In the genomic region with DNA sequence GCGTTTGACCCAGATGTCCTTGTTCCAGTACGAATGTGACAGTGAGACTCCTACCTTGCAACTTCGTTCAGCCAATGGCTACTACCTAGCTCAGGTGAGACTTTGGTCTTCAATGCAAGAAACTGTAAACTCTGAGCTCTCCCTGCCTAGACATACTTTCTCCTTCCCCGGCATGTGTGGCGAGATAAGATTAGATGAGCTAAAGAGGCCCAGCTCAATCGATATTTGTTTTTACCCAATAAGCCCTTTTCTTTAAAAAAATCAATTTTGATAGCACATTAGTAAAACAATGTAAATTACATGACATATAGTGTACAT, we compare ENCODE assay signal across 33 mouse cellular contexts. TPM values are rescaled to one million over a fixed set of nuclear protein-coding genes. Genes with fewer than 3 reads are reported as not detected.
DNase-seq lines count a peak whose midpoint lies in the region; ATAC-seq and TF ChIP-seq lines count a peak whose summit lies in the region.
"Had no signal": no experiment of that assay in that cellular context is flagged by ENCODE, and none has a peak within 500 bp of the region (broad histone marks: within the 10 kb centered on the region; RNA-seq: fewer than 3 reads in every experiment).

No protein-coding gene starts in this region.

- H3K4me3 ChIP-seq in liver, postnatal 0 days (ENCODE audit: low read depth, low read length), result no peak overlapping the region
- H3K4me3 ChIP-seq in intestine, embryonic 16.5 days (ENCODE audit: low read length), result no peak overlapping the region
- peak overlapping the region; percentile 27 to 39; a peak in 2 of 4 replicates for H3K4me3 ChIP-seq in liver, embryonic 14.5 days (ENCODE audit: insufficient read depth in 1 of 2, low read depth in 2 of 2, low read length in 2 of 2)
- H3K4me3 ChIP-seq: embryonic facial prominence, embryonic 10.5 days; embryonic facial prominence, embryonic 15.5 days; hindbrain, embryonic 12.5 days; neural tube, embryonic 12.5 days had no signal

- TF ChIP-seq CTCF in liver, postnatal 0 days (IDR thresholded peaks at IDR 0.05; ENCODE audit: low read depth), result no peak
- no peak for TF ChIP-seq CTCF in liver, embryonic 14.5 days (IDR thresholded peaks at IDR 0.05; ENCODE audit: low read depth)

- no peak for ATAC-seq in liver, postnatal 0 days
- peak; percentile 80 for ATAC-seq in intestine, embryonic 16.5 days
- peak; percentile 66 for ATAC-seq in liver, embryonic 14.5 days (ENCODE audit: insufficient read depth)
- ATAC-seq: forebrain, embryonic 14.5 days; hindbrain, postnatal 0 days; midbrain, embryonic 16.5 days; Patski had no signal

- no peaks in the 10 kb centered on the region for H3K9me3 ChIP-seq in liver, postnatal 0 days (ENCODE audit: low read length)
- no peaks in the 10 kb centered on the region for H3K9me3 ChIP-seq in intestine, embryonic 16.5 days (ENCODE audit: control insufficient read depth, low read length)
- H3K9me3 ChIP-seq in liver, embryonic 14.5 days (ENCODE audit: control insufficient read depth, low read length), result no peaks in the 10 kb centered on the region
- H3K9me3 ChIP-seq: embryonic facial prominence, embryonic 10.5 days; embryonic facial prominence, embryonic 15.5 days; hindbrain, embryonic 12.5 days; neural tube, embryonic 12.5 days had no signal

- no peak overlapping the region for H3K4me2 ChIP-seq in liver, postnatal 0 days (ENCODE audit: low read depth, low read length)
- peak overlapping the region; percentile 41; the same call in 1 of the 2 replicates for H3K4me2 ChIP-seq in intestine, embryonic 16.5 days (ENCODE audit: low read depth, low read length)
- peak overlapping the region; percentile 48 for H3K4me2 ChIP-seq in liver, embryonic 14.5 days (ENCODE audit: low read depth)
- H3K4me2 ChIP-seq: embryonic facial prominence, embryonic 15.5 days; heart, embryonic 11.5 days; hindbrain, embryonic 12.5 days; midbrain, embryonic 11.5 days; neural tube, embryonic 12.5 days had no signal

- no peak for TF ChIP-seq EP300 in liver, postnatal 0 days (IDR thresholded peaks at IDR 0.05; ENCODE audit: low read depth)
- TF ChIP-seq EP300 in liver, embryonic 14.5 days (IDR thresholded peaks at IDR 0.05; ENCODE audit: low read depth), result 0 out of 2 replicates have a peak, but pooled peaks have one; percentile 19

- H3K36me3 ChIP-seq in liver, postnatal 0 days (replicated peaks; ENCODE audit: insufficient read depth, low read length), result peaks cover 7% of the 10 kb centered on the region
- no peaks in the 10 kb centered on the region for H3K36me3 ChIP-seq in intestine, embryonic 16.5 days (ENCODE audit: control insufficient read depth, insufficient read depth, low read length)
- H3K36me3 ChIP-seq in liver, embryonic 14.5 days (replicated peaks; ENCODE audit: control insufficient read depth, insufficient read depth, low read depth), result peaks cover 8% of the 10 kb centered on the region

- WGBS in liver, postnatal 0 days (ENCODE audit: insufficient replicate concordance), result 55% methylated on average over 6 of the region's 6 CpGs
- WGBS in intestine, embryonic 16.5 days, result 51% methylated on average over 6 of the region's 6 CpGs
- WGBS in liver, embryonic 14.5 days (ENCODE audit: insufficient replicate concordance), result 39% methylated on average over 6 of the region's 6 CpGs

- DNase-seq in liver, result peak; percentile 20
- no peak for DNase-seq in liver, postnatal 0 days
- DNase-seq in liver, embryonic 14.5 days (ENCODE audit: low read depth in 3 of 3, low spot score in 3 of 3), result no peak
- DNase-seq in right cerebral cortex, adult 2 months (ENCODE audit: low spot score in 2 of 2), result no peak
- no peak for DNase-seq in adrenal gland, adult (ENCODE audit: inconsistent age in 2 of 2, low spot score in 1 of 2)
- no peak for DNase-seq in right cerebral cortex, postnatal 4 days
- DNase-seq: adrenal gland, postnatal 36 days; cerebellum, adult 2 months; cerebellum, postnatal 14 days; gastrocnemius, postnatal 25 days; heart, adult 11 months; heart, postnatal 36 days; kidney, adult 11 months; kidney, postnatal 14 days; thymus, adult 18-20 months had no signal

- H3K4me1 ChIP-seq in liver, postnatal 0 days (ENCODE audit: insufficient read depth), result peaks cover 5% of the 10 kb centered on the region; the same call in 1 of the 2 replicates
- H3K4me1 ChIP-seq in intestine, embryonic 16.5 days (ENCODE audit: control insufficient read depth, insufficient read depth, low read length), result no peaks in the 10 kb centered on the region
- peaks cover 8% of the 10 kb centered on the region in 2 experiments for H3K4me1 ChIP-seq in liver, embryonic 14.5 days (replicated peaks; ENCODE audit: control insufficient read depth in 2 of 2, insufficient read depth in 2 of 2, low read length in 1 of 2)
- H3K4me1 ChIP-seq: embryonic facial prominence, embryonic 10.5 days; embryonic facial prominence, embryonic 15.5 days; hindbrain, embryonic 12.5 days; neural tube, embryonic 12.5 days had no signal

- no peak overlapping the region for H3K27ac ChIP-seq in liver, postnatal 0 days (ENCODE audit: low read depth)
- H3K27ac ChIP-seq in intestine, embryonic 16.5 days (ENCODE audit: low read length), result no peak overlapping the region
- no peak overlapping the region for H3K27ac ChIP-seq in liver, embryonic 14.5 days
- H3K27ac ChIP-seq: embryonic facial prominence, embryonic 10.5 days; embryonic facial prominence, embryonic 15.5 days; hindbrain, embryonic 12.5 days; hindbrain, postnatal 0 days; neural tube, embryonic 12.5 days had no signal

- no peak overlapping the region for H3K9ac ChIP-seq in liver, postnatal 0 days (replicated peaks)
- no peak overlapping the region for H3K9ac ChIP-seq in intestine, embryonic 16.5 days (ENCODE audit: low read depth, low read length)
- H3K9ac ChIP-seq in liver, embryonic 14.5 days (replicated peaks), result no peak overlapping the region
- H3K9ac ChIP-seq: embryonic facial prominence, embryonic 15.5 days; hindbrain, embryonic 12.5 days; neural tube, embryonic 12.5 days had no signal

- no peaks in the 10 kb centered on the region for H3K27me3 ChIP-seq in liver, postnatal 0 days (ENCODE audit: insufficient read depth, low read length)
- H3K27me3 ChIP-seq in intestine, embryonic 16.5 days (replicated peaks; ENCODE audit: control insufficient read depth, insufficient read depth, low read length), result no peaks in the 10 kb centered on the region
- H3K27me3 ChIP-seq in liver, embryonic 14.5 days (ENCODE audit: control insufficient read depth, insufficient read depth, low read length), result no peaks in the 10 kb centered on the region; the same call in 1 of the 2 replicates
- H3K27me3 ChIP-seq: embryonic facial prominence, embryonic 15.5 days; hindbrain, embryonic 12.5 days; neural tube, embryonic 12.5 days; Patski had no signal

RNA-seq across cellular contexts. Expression of a gene that starts 3.3 kb away (rescaled TPM):
- polyA plus RNA-seq in liver, postnatal 0 days (2015; fragmentation: Nextera tagmentation; extraction: Ambion mirVana), result 2.8 and 2.9 TPM in 2 replicates
- 8.4 and 8.6 TPM in 2 replicates for polyA plus RNA-seq in intestine, embryonic 16.5 days (2015; fragmentation: Nextera tagmentation; extraction: Ambion mirVana)
- 2.1 and 2.9 TPM in 2 replicates for polyA plus RNA-seq in liver, embryonic 14.5 days (2012; rRNA removed)
- polyA plus RNA-seq in liver, embryonic 14.5 days (2014; fragmentation: Nextera tagmentation; extraction: Ambion mirVana), result 2.3 TPM in 2 replicates

RNA-seq across cellular contexts. Expression of a gene that starts 3.9 kb away (rescaled TPM):
- polyA plus RNA-seq in liver, postnatal 0 days (2015; fragmentation: Nextera tagmentation; extraction: Ambion mirVana), result 0.06 and 0.11 TPM in 2 replicates
- polyA plus RNA-seq in intestine, embryonic 16.5 days (2015; fragmentation: Nextera tagmentation; extraction: Ambion mirVana), result 0.07 TPM in 1 of 2 replicates, not detected in the other
- polyA plus RNA-seq in liver, embryonic 14.5 days (2012; rRNA removed), result 0.50 and 0.51 TPM in 2 replicates
- polyA plus RNA-seq in liver, embryonic 14.5 days (2014; fragmentation: Nextera tagmentation; extraction: Ambion mirVana), result 0.34 and 0.69 TPM in 2 replicates
- polyA plus RNA-seq: cortical plate, adult 2 months; embryonic facial prominence, embryonic 10.5 days; embryonic facial prominence, embryonic 15.5 days; forebrain, embryonic 14.5 days; heart, embryonic 11.5 days; heart, embryonic 16.5 days; hindbrain, embryonic 12.5 days; hindbrain, postnatal 0 days; kidney, embryonic 14.5 days; limb, embryonic 11.5 days; liver, adult 2 months; midbrain, embryonic 11.5 days; neural tube, embryonic 12.5 days; Patski had no signal

RNA-seq across cellular contexts. Expression of a gene that starts 8.1 kb away (rescaled TPM):
- 272 and 288 TPM in 2 replicates for polyA plus RNA-seq in liver, postnatal 0 days (2015; fragmentation: Nextera tagmentation; extraction: Ambion mirVana)
- 271 and 273 TPM in 2 replicates for polyA plus RNA-seq in intestine, embryonic 16.5 days (2015; fragmentation: Nextera tagmentation; extraction: Ambion mirVana)
- polyA plus RNA-seq in liver, embryonic 14.5 days (2012; rRNA removed), result 299 and 365 TPM in 2 replicates
- polyA plus RNA-seq in liver, embryonic 14.5 days (2014; fragmentation: Nextera tagmentation; extraction: Ambion mirVana), result 383 and 408 TPM in 2 replicates

RNA-seq across cellular contexts. Expression of a gene that starts 17.7 kb away (rescaled TPM):
- not detected in 2 replicates for polyA plus RNA-seq in liver, postnatal 0 days (2015; fragmentation: Nextera tagmentation; extraction: Ambion mirVana)
- polyA plus RNA-seq in intestine, embryonic 16.5 days (2015; fragmentation: Nextera tagmentation; extraction: Ambion mirVana), result 1.8 and 2.6 TPM in 2 replicates
- polyA plus RNA-seq in liver, embryonic 14.5 days (2012; rRNA removed), result not detected in 2 replicates
- not detected in 2 replicates for polyA plus RNA-seq in liver, embryonic 14.5 days (2014; fragmentation: Nextera tagmentation; extraction: Ambion mirVana)
- polyA plus RNA-seq: brain, embryonic 14.5 days; cerebellum, adult 2 months; embryonic facial prominence, embryonic 15.5 days; forebrain, embryonic 14.5 days; heart, embryonic 11.5 days; heart, embryonic 16.5 days; hindbrain, embryonic 12.5 days; kidney, embryonic 14.5 days; limb, embryonic 11.5 days; liver, adult 2 months; lung, embryonic 16.5 days; midbrain, embryonic 11.5 days; midbrain, embryonic 16.5 days; neural tube, embryonic 12.5 days; Patski had no signal

RNA-seq across cellular contexts. Expression of a gene that starts 33.7 kb away (rescaled TPM):
- polyA plus RNA-seq in liver, postnatal 0 days (2015; fragmentation: Nextera tagmentation; extraction: Ambion mirVana), result 16.1 and 17.1 TPM in 2 replicates
- 22.6 and 23.2 TPM in 2 replicates for polyA plus RNA-seq in intestine, embryonic 16.5 days (2015; fragmentation: Nextera tagmentation; extraction: Ambion mirVana)
- polyA plus RNA-seq in liver, embryonic 14.5 days (2012; rRNA removed), result 6.3 and 9.6 TPM in 2 replicates
- polyA plus RNA-seq in liver, embryonic 14.5 days (2014; fragmentation: Nextera tagmentation; extraction: Ambion mirVana), result 24.1 and 25.7 TPM in 2 replicates

Comparison
In these comparisons a context has a peak if more than half of its experiments do, and no peak if none do; other contexts are left out.
1. H3K4me3 ChIP-seq: peak in liver, embryonic 14.5 days (2 of 2); none in liver, postnatal 0 days (single experiment) and intestine, embryonic 16.5 days (single experiment).